Mouse (Mus musculus): ENCODE results near the gene Rad51. TPM values are rescaled to one million over a fixed set of nuclear protein-coding genes. Genes with fewer than 3 reads are reported as not detected.

Rad51 gene
- polyA plus RNA-seq, 1 experiment from 2014 or later: 26.4 TPM

GRCm38 (mm10) chr2:119177384-119177939 lies 64.9 kb downstream of the Rad51 start:
- no peak overlapping the region for H3K4me2 ChIP-seq (ENCODE audit: low read depth, low read length)
- 63% methylated on average over 5 of the region's 5 CpGs for WGBS (ENCODE audit: insufficient replicate concordance)
- no peak overlapping the region for H3K27ac ChIP-seq (ENCODE audit: low read length)
- H3K9me3 ChIP-seq (replicated peaks; ENCODE audit: control insufficient read depth, low read length): no peaks in the 10 kb centered on the region
- H3K4me3 ChIP-seq (ENCODE audit: low read depth, low read length): no peak overlapping the region
- no peaks in the 10 kb centered on the region; the same call in 1 of the 2 replicates for H3K36me3 ChIP-seq (ENCODE audit: control insufficient read depth, insufficient read depth)
- H3K4me1 ChIP-seq (ENCODE audit: control insufficient read depth, low read depth, low read length): peaks cover 12% of the 10 kb centered on the region
- H3K9ac ChIP-seq (ENCODE audit: low read depth, low read length): no peak overlapping the region
- ATAC-seq (ENCODE audit: low read depth): no peak
- H3K27me3 ChIP-seq (ENCODE audit: control insufficient read depth, insufficient read depth, low read depth, low read length): no peaks in the 10 kb centered on the region

- Histone ChIP-seq H3K9ac (ENCODE audit: low read depth, low read length) (no peak overlapping the region), H3K4me2 (ENCODE audit: low read depth, low read length) (no peak overlapping the region), H3K36me3 (ENCODE audit: control insufficient read depth, insufficient read depth) (no peaks in the 10 kb centered on the region; the same call in 1 of the 2 replicates), H3K27me3 (ENCODE audit: control insufficient read depth, insufficient read depth, low read depth, low read length) (no peaks in the 10 kb centered on the region), H3K4me1 (ENCODE audit: control insufficient read depth, low read depth, low read length) (no peaks in the 10 kb centered on the region), H3K9me3 (replicated peaks; ENCODE audit: control insufficient read depth, low read length) (no peaks in the 10 kb centered on the region), H3K27ac (ENCODE audit: low read length) (no peak overlapping the region), H3K4me3 (ENCODE audit: low read depth, low read length) (no peak overlapping the region)
- ATAC-seq (ENCODE audit: low read depth): no peak
- 73% methylated on average over 7 of the region's 7 CpGs for WGBS (ENCODE audit: insufficient replicate concordance)
Observed at GRCm38 (mm10) chr2:119182914-119183313, 70.3 kb downstream of the Rad51 start.

- WGBS (ENCODE audit: insufficient replicate concordance): 4% methylated on average over 15 of the region's 15 CpGs
- peak overlapping the region; percentile 49; the same call in 1 of the 2 replicates for H3K9ac ChIP-seq (ENCODE audit: low read depth, low read length)
Observed at GRCm38 (mm10) chr2:119189029-119189710, 76.6 kb downstream of the Rad51 start.

GRCm38 (mm10) chr2:119190969-119191368 lies 78.4 kb downstream of the Rad51 start:
- no peaks in the 10 kb centered on the region for H3K9me3 ChIP-seq (replicated peaks; ENCODE audit: control insufficient read depth, low read length)
- H3K36me3 ChIP-seq (ENCODE audit: control insufficient read depth, insufficient read depth): no peaks in the 10 kb centered on the region
- no peak overlapping the region for H3K4me2 ChIP-seq (ENCODE audit: low read depth, low read length)
- no peak for ATAC-seq (ENCODE audit: low read depth)
- H3K4me1 ChIP-seq (ENCODE audit: control insufficient read depth, low read depth, low read length): peaks cover 4% of the 10 kb centered on the region
- no peak overlapping the region for H3K27ac ChIP-seq (ENCODE audit: low read length)
- 63% methylated on average over 5 of the region's 5 CpGs for WGBS (ENCODE audit: insufficient replicate concordance)
- H3K4me3 ChIP-seq (ENCODE audit: low read depth, low read length): no peak overlapping the region
- H3K27me3 ChIP-seq (ENCODE audit: control insufficient read depth, insufficient read depth, low read depth, low read length): no peaks in the 10 kb centered on the region
- H3K9ac ChIP-seq (ENCODE audit: low read depth, low read length): no peak overlapping the region

More at GRCm38 (mm10) chr2:119189029-119189710, 76.6 kb downstream of the Rad51 start:
- H3K27me3 ChIP-seq (ENCODE audit: control insufficient read depth, insufficient read depth, low read depth, low read length): no peaks in the 10 kb centered on the region
- H3K4me1 ChIP-seq (ENCODE audit: control insufficient read depth, low read depth, low read length): peaks cover 4% of the 10 kb centered on the region
- peak overlapping the region; percentile 56 for H3K4me3 ChIP-seq (ENCODE audit: low read depth, low read length)
- no peaks in the 10 kb centered on the region for H3K9me3 ChIP-seq (replicated peaks; ENCODE audit: control insufficient read depth, low read length)
- H3K27ac ChIP-seq (ENCODE audit: low read length): peak overlapping the region; percentile 48; the same call in 1 of the 2 replicates
- H3K36me3 ChIP-seq (ENCODE audit: control insufficient read depth, insufficient read depth): no peaks in the 10 kb centered on the region
- peak overlapping the region; percentile 93 for H3K4me2 ChIP-seq (ENCODE audit: low read depth, low read length)
- ATAC-seq (ENCODE audit: low read depth): peak; percentile 88

GRCm38 (mm10) chr2:119194140-119194539 lies 81.5 kb downstream of the Rad51 start:
- Histone ChIP-seq H3K9ac (ENCODE audit: low read depth, low read length) (no peak overlapping the region), H3K27me3 (ENCODE audit: control insufficient read depth, insufficient read depth, low read depth, low read length) (no peaks in the 10 kb centered on the region), H3K4me3 (ENCODE audit: low read depth, low read length) (no peak overlapping the region), H3K27ac (ENCODE audit: low read length) (no peak overlapping the region), H3K4me1 (ENCODE audit: control insufficient read depth, low read depth, low read length) (peaks cover 4% of the 10 kb centered on the region), H3K9me3 (replicated peaks; ENCODE audit: control insufficient read depth, low read length) (no peaks in the 10 kb centered on the region), H3K36me3 (ENCODE audit: control insufficient read depth, insufficient read depth) (no peaks in the 10 kb centered on the region), H3K4me2 (ENCODE audit: low read depth, low read length) (no peak overlapping the region)
- 88% methylated on average over 5 of the region's 5 CpGs for WGBS (ENCODE audit: insufficient replicate concordance)
- ATAC-seq (ENCODE audit: low read depth): no peak

- Histone ChIP-seq H3K9ac (ENCODE audit: low read depth, low read length) (no peak overlapping the region), H3K4me2 (ENCODE audit: low read depth, low read length) (no peak overlapping the region), H3K4me3 (ENCODE audit: low read depth, low read length) (no peak overlapping the region), H3K4me1 (ENCODE audit: control insufficient read depth, low read depth, low read length) (peaks cover 3% of the 10 kb centered on the region; the same call in 1 of the 2 replicates), H3K27me3 (ENCODE audit: control insufficient read depth, insufficient read depth, low read depth, low read length) (no peaks in the 10 kb centered on the region), H3K27ac (ENCODE audit: low read length) (no peak overlapping the region), H3K36me3 (ENCODE audit: control insufficient read depth, insufficient read depth) (no peaks in the 10 kb centered on the region), H3K9me3 (replicated peaks; ENCODE audit: control insufficient read depth, low read length) (no peaks in the 10 kb centered on the region)
- 58% methylated on average over 4 of the region's 4 CpGs for WGBS (ENCODE audit: insufficient replicate concordance)
- no peak for ATAC-seq (ENCODE audit: low read depth)
Observed at GRCm38 (mm10) chr2:119196316-119197108, 83.9 kb downstream of the Rad51 start.

Other genes with a start within 250 kb of the Rad51 start
- 2.9 and 3.0 TPM in 2 replicates for gene Bahd1, start 212.4 kb upstream of the Rad51 start, polyA plus RNA-seq (2015; fragmentation: Nextera tagmentation; extraction: Ambion mirVana)
- 4.0 and 4.9 TPM in 2 replicates for gene Chst14, start 186.3 kb upstream of the Rad51 start, polyA plus RNA-seq (2015; fragmentation: Nextera tagmentation; extraction: Ambion mirVana)
- 13.3 and 13.4 TPM in 2 replicates for gene Ccdc32, start 83.4 kb upstream of the Rad51 start, polyA plus RNA-seq (2015; fragmentation: Nextera tagmentation; extraction: Ambion mirVana)
- gene Rpusd2, start 78.0 kb upstream of the Rad51 start, polyA plus RNA-seq (2015; fragmentation: Nextera tagmentation; extraction: Ambion mirVana): 2.0 and 2.1 TPM in 2 replicates
- gene Knl1, start 65.7 kb upstream of the Rad51 start, polyA plus RNA-seq (2015; fragmentation: Nextera tagmentation; extraction: Ambion mirVana): 52.2 and 57.6 TPM in 2 replicates
- 44.1 and 45.6 TPM in 2 replicates for gene Rmdn3, start 44.2 kb downstream of the Rad51 start, polyA plus RNA-seq (2015; fragmentation: Nextera tagmentation; extraction: Ambion mirVana)
- 97.7 and 115 TPM in 2 replicates for gene Gchfr, start 55.0 kb downstream of the Rad51 start, polyA plus RNA-seq (2015; fragmentation: Nextera tagmentation; extraction: Ambion mirVana)
- gene Gm14137, start 61.7 kb downstream of the Rad51 start, polyA plus RNA-seq (2015; fragmentation: Nextera tagmentation; extraction: Ambion mirVana): 0.14 and 0.18 TPM in 2 replicates
- 17.1 and 20.4 TPM in 2 replicates for gene Zfyve19, start 95.8 kb downstream of the Rad51 start, polyA plus RNA-seq (2015; fragmentation: Nextera tagmentation; extraction: Ambion mirVana)
- gene Dnajc17, start 96.0 kb downstream of the Rad51 start, polyA plus RNA-seq (2015; fragmentation: Nextera tagmentation; extraction: Ambion mirVana): 5.9 and 6.6 TPM in 2 replicates
- gene Ppp1r14d, start 117.1 kb downstream of the Rad51 start, polyA plus RNA-seq (2015; fragmentation: Nextera tagmentation; extraction: Ambion mirVana): not detected in 2 replicates
- 0.29 and 1.1 TPM in 2 replicates for gene Spint1, start 124.6 kb downstream of the Rad51 start, polyA plus RNA-seq (2015; fragmentation: Nextera tagmentation; extraction: Ambion mirVana)
- 0.20 TPM in 1 of 2 replicates, not detected in the other for gene Rhov, start 158.5 kb downstream of the Rad51 start, polyA plus RNA-seq (2015; fragmentation: Nextera tagmentation; extraction: Ambion mirVana)
- 5.5 and 6.3 TPM in 2 replicates for gene Vps18, start 175.9 kb downstream of the Rad51 start, polyA plus RNA-seq (2015; fragmentation: Nextera tagmentation; extraction: Ambion mirVana)
- 2.0 and 2.1 TPM in 2 replicates for gene Dll4, start 213.0 kb downstream of the Rad51 start, polyA plus RNA-seq (2015; fragmentation: Nextera tagmentation; extraction: Ambion mirVana)
- 6.2 and 8.5 TPM in 2 replicates for gene Chac1, start 238.4 kb downstream of the Rad51 start, polyA plus RNA-seq (2015; fragmentation: Nextera tagmentation; extraction: Ambion mirVana)